Mouse (Mus musculus): ENCODE measurements around the gene Ift74. TPM values are rescaled to one million over a fixed set of nuclear protein-coding genes. Genes with fewer than 3 reads are reported as not detected.

Ift74 gene
- 57.4 and 66.5 TPM in 2 replicates for polyA plus RNA-seq (2016; fragmentation: Nextera tagmentation; extraction: Ambion mirVana)

DNA sequence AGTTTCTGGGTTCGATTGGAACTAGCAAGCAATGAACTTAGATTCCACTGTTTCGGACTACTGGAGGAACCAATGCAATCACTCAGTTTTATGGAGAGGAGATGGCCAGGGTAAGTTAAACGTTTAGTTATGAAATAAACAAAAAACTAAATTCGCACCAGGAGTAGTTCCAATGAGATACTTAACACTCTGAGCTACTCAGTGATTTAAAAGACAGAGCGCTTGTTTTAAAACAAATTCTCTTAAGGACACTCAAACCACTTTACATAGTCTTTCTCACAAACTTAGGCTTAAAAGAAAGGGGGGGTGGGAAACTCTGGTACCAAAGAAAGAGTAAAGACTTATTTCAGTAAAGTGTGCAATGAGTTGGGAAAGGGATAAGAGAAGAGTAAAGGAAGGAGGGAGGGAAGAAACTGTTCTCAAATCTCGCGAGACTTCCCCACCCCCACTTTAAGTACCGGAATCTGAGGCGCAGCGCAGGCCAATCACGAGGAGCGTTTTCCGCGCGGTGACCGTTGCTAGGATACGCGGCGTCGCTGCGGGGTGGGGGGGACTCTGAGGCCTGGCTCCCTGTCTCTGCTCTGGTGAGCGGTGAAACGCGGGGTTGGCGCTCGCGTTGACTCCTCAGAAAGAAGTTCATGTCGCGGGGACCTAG lies at the start of gene Ift74:
Gene Ift74, plus strand, starts transcription at position 520 of the 655 bp plus-strand sequence.
- WGBS = 2% methylated on average over 29 of the region's 29 CpGs
- peak within 1 kb of the TSS; percentile 76 for H3K9ac ChIP-seq (replicated peaks)
- no peaks in the 10 kb centered on the region for H3K9me3 ChIP-seq
- peak; percentile 99 for ATAC-seq (ENCODE audit: low FRiP score, low read depth)
- peak within 1 kb of the TSS; percentile 82 for H3K27ac ChIP-seq (replicated peaks)
- peak within 1 kb of the TSS; percentile 65 for H3K4me3 ChIP-seq
- peak within 1 kb of the TSS; percentile 67 for H3K4me2 ChIP-seq (replicated peaks)
- peaks cover 12% of the 10 kb centered on the region; the same call in 1 of the 2 replicates for H3K4me1 ChIP-seq
- no peaks in the 10 kb centered on the region for H3K27me3 ChIP-seq
- H3K36me3 ChIP-seq = peaks cover 2% of the 10 kb centered on the region; the same call in 1 of the 2 replicates

DNA sequence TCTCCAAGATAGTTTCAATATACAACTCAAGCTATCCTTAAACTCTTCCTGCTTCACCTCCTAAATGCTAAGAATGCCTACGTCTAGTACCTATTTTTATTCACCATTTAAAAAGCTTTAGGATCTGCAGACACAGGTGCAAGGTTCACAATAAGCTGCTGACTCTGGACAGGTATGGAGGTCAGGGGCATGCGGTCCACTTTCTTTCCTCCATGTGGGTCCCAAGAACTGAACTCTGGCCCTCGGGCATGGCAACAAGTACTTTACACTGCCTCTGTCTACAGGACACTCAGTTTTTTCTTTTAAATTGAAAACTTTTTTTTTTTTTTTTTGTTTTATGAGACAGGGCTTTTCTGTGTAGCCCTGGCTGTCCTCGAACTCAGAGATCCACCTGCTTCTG lies 41.6 kb upstream of the Ift74 start:
- Histone ChIP-seq H3K36me3 (peaks cover 44% of the 10 kb centered on the region), H3K4me1 (no peaks in the 10 kb centered on the region), H3K9ac (replicated peaks) (no peak overlapping the region), H3K9me3 (no peaks in the 10 kb centered on the region), H3K27me3 (no peaks in the 10 kb centered on the region), H3K27ac (replicated peaks) (no peak overlapping the region), H3K4me2 (replicated peaks) (no peak overlapping the region), H3K4me3 (no peak overlapping the region)
- ATAC-seq (ENCODE audit: low FRiP score, low read depth) = no peak
- WGBS = 96% methylated on average over 4 of the region's 4 CpGs

DNA sequence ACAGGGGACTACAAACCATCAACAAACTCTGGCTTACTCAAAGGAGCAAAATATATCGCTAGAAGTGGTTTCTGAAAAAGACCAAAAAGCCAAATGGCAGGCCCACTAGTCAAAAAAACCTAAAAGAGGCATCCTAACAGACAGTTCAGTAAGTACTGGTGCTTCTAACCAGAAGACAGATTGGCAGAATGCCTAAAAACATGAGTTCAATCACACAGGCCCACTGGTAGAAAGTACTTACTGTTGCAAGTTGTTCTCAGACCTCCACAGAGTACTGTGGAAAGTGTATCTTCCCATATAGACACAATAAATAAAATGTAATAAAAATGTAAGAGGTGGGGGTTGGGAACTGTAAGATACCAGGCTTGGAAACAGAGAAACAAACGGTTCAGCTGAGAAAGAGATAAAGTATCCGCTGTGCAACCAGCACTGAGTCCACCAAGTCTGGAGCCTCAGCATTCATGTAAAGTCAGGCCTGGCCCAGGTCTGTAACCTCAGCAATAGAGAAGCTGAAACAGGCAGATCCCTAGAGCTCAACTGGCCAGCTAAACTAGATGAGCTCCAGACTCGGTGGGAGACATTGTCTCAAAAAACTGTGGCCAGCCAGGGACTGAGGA lies 22.4 kb upstream of the Ift74 start:
- no peaks in the 10 kb centered on the region for H3K36me3 ChIP-seq
- no peaks in the 10 kb centered on the region for H3K4me1 ChIP-seq
- H3K9me3 ChIP-seq = no peaks in the 10 kb centered on the region
- no peak overlapping the region for H3K27ac ChIP-seq (replicated peaks)
- no peaks in the 10 kb centered on the region for H3K27me3 ChIP-seq
- no peak overlapping the region for H3K9ac ChIP-seq (replicated peaks)
- 85% methylated on average over 4 of the region's 4 CpGs for WGBS
- no peak for ATAC-seq (ENCODE audit: low FRiP score, low read depth)
- H3K4me2 ChIP-seq (replicated peaks) = no peak overlapping the region
- H3K4me3 ChIP-seq = no peak overlapping the region

DNA sequence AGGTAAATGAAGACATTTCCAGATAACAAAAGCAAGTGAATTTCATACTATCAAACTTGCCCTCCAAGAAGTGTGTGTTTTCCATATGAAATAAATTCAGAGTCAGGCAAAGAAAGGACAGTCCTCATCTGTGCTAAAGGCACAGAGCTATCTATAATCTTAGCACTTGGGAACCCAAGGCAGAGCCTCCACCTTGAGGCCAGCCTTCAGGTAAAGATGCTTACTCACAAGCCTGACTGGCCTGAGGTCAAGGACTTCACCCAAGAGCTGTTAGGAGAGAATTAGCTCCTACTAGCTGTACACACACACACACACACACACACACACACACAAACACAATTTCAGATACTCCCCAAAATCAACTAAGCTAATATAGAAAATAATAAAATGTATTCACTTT lies 21.6 kb upstream of the Ift74 start:
- no peak for ATAC-seq (ENCODE audit: low FRiP score, low read depth)
- H3K4me1 ChIP-seq = no peaks in the 10 kb centered on the region
- no peaks in the 10 kb centered on the region for H3K27me3 ChIP-seq
- H3K4me3 ChIP-seq = no peak overlapping the region
- H3K9ac ChIP-seq (replicated peaks) = no peak overlapping the region
- no peaks in the 10 kb centered on the region for H3K36me3 ChIP-seq
- H3K4me2 ChIP-seq (replicated peaks) = no peak overlapping the region
- no peak overlapping the region for H3K27ac ChIP-seq (replicated peaks)
- no peaks in the 10 kb centered on the region for H3K9me3 ChIP-seq

DNA sequence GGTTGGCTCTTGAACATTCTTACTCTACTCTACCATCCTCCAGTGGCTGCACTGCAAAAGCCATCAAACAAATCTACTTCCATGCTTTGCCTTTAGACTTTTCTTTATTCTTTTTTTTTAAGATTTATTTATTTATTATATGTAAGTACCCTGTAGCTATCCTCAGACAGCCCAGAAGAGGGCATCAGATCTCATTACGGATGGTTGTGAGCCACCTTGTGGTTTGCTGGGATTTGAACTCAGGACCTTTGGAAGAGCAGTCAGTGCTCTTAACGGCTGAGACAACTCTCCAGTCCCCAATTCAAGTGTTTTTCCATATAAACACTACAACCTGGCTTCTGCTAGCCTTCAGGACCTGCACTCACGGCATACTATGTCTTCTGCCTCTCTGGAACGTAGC lies 12.9 kb upstream of the Ift74 start:
- no peak overlapping the region for H3K27ac ChIP-seq (replicated peaks)
- ATAC-seq (ENCODE audit: low FRiP score, low read depth) = no peak
- H3K4me1 ChIP-seq = peaks cover 23% of the 10 kb centered on the region
- WGBS = 85% methylated on average over 4 of the region's 4 CpGs
- no peak overlapping the region for H3K9ac ChIP-seq (replicated peaks)
- no peaks in the 10 kb centered on the region for H3K36me3 ChIP-seq
- H3K27me3 ChIP-seq = no peaks in the 10 kb centered on the region
- 0 out of 2 replicates have a peak overlapping the region, but pooled peaks have one; percentile 95 for H3K4me3 ChIP-seq
- no peaks in the 10 kb centered on the region for H3K9me3 ChIP-seq
- peak overlapping the region; percentile 59 for H3K4me2 ChIP-seq (replicated peaks)

DNA sequence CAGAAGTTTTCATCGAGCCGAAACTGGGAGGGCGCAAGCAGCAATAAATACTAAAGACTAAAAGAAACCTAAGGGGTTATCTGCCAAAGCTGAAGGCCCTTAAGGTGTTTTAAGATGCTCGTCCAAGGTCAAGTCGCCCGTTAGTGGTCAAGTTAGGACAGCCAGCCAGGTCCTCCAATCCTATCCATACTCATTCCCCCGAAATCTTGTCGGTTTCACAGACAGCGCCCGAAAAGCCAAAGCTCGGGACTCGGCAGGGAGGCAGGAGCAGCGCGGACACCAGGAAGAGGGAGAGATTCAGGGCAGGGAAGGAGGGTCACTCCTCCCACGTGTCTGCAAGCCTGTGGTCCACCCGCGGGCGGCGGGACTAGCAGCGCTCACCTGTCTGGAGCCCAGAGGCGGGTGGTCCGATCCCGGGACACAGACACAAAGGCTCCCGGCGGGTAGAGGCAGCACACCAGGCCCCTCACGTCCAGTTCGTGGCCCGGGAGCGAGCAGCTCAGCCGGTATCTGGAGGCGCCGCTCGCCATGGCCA lies 11.7 kb upstream of the Ift74 start:
- peaks cover 23% of the 10 kb centered on the region for H3K4me1 ChIP-seq
- ATAC-seq (ENCODE audit: low FRiP score, low read depth) = peak; percentile 87; the same call in 1 of the 2 replicates
- H3K4me2 ChIP-seq (replicated peaks) = peak overlapping the region; percentile 59
- H3K9me3 ChIP-seq = no peaks in the 10 kb centered on the region
- H3K36me3 ChIP-seq = no peaks in the 10 kb centered on the region
- peak overlapping the region; percentile 91 for H3K27ac ChIP-seq (replicated peaks)
- peak overlapping the region; percentile 95 for H3K4me3 ChIP-seq
- no peaks in the 10 kb centered on the region for H3K27me3 ChIP-seq
- under 1% methylated on average over 32 of the region's 33 CpGs for WGBS
- H3K9ac ChIP-seq (replicated peaks) = peak overlapping the region; percentile 93

DNA sequence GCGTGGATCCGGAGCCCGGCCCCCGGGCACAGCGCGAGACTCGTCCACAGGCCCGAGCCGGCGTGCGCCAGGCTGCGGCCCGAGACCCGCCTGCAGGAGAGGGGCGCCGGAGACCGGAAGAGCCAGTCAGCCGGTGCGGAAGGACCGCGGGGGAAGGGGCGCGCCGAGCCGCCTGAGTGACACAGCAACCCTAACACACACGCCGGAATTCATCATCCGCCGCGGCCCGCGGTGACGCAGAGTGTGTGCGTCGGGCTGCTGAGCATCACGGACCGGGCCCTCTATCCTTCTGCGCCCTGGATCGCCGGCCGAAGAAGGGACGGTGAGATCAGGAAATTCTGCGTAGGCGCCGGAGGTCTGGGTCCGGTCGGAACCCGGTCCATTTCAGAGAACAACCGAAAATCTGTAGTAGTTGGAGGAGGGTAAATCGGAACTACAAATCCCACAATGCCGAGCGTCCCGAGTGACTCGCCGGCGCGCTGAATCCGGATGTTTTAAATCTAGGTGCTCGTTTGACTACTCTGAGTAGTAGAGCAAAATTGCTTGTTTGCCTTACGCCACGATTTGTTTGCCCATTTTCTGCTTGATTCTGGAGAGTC lies 11.2 kb upstream of the Ift74 start, which contains the start of gene Plaa:
Gene Plaa, minus strand, starts transcription at position 214 of the 599 bp plus-strand sequence.
- peaks cover 23% of the 10 kb centered on the region for H3K4me1 ChIP-seq
- H3K9ac ChIP-seq (replicated peaks) = peak within 1 kb of the TSS; percentile 93
- peak within 1 kb of the TSS; percentile 79 for H3K4me2 ChIP-seq (replicated peaks)
- peak within 1 kb of the TSS; percentile 91 for H3K27ac ChIP-seq (replicated peaks)
- peak; percentile 99 for ATAC-seq (ENCODE audit: low FRiP score, low read depth)
- WGBS = under 1% methylated on average over 61 of the region's 61 CpGs
- no peaks in the 10 kb centered on the region for H3K36me3 ChIP-seq
- no peaks in the 10 kb centered on the region for H3K27me3 ChIP-seq
- H3K9me3 ChIP-seq = no peaks in the 10 kb centered on the region
- peak within 1 kb of the TSS; percentile 95 for H3K4me3 ChIP-seq

DNA sequence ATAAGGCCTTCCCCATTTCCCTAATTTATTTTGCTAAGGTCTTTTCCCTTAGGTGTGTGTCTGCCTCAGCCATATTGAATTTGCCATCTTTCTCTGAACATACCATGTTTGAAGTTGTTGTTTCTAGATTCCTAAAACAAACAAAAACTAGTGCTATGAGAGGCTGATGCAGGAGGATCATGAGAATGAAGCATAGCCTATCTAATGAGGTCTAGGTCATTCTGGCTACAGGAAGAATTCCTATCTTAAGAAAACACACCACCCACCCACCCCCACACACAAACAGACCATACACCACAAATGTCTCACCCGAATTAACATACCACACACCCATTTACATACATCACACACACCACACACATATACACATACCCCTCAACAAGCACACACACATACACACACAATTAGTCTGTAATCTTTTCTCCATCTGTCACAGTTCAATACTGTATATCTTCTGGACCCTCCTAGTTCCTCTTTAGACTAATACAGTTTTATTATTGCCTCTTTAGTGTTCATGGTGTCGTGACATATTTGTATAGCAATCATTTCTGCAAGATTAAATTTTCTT lies 9.8 kb upstream of the Ift74 start:
- H3K4me1 ChIP-seq = peaks cover 23% of the 10 kb centered on the region
- no peaks in the 10 kb centered on the region for H3K27me3 ChIP-seq
- ATAC-seq (ENCODE audit: low FRiP score, low read depth) = no peak
- no peak overlapping the region for H3K9ac ChIP-seq (replicated peaks)
- no peak overlapping the region for H3K27ac ChIP-seq (replicated peaks)
- H3K36me3 ChIP-seq = no peaks in the 10 kb centered on the region
- 90% methylated on average over 2 of the region's 2 CpGs for WGBS
- no peak overlapping the region for H3K4me2 ChIP-seq (replicated peaks)
- 0 out of 2 replicates have a peak overlapping the region, but pooled peaks have one; percentile 95 for H3K4me3 ChIP-seq
- H3K9me3 ChIP-seq = no peaks in the 10 kb centered on the region

DNA sequence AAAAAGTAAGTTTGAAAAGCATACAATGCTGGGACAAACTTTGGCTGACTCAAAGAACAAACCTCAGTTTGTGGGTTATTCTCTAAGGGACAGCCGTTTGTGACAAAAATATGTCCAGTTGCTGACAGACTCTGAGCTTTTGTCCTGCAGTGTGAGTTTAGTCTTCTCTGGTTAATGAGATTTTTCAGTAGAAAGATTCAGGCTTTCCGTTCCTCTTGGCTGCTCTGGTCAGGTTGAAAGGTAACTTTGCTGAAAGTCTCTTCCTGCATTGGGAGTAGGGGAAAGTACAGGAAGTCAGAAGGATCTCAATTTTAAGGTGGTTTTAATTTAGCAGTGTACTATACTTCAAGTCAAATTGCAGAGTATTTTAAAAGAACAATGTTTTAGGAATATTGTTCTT lies 8.7 kb upstream of the Ift74 start:
- Histone ChIP-seq H3K4me2 (replicated peaks) (no peak overlapping the region), H3K9ac (replicated peaks) (no peak overlapping the region), H3K36me3 (no peaks in the 10 kb centered on the region), H3K4me3 (no peak overlapping the region), H3K27me3 (no peaks in the 10 kb centered on the region), H3K9me3 (no peaks in the 10 kb centered on the region), H3K27ac (replicated peaks) (no peak overlapping the region), H3K4me1 (peaks cover 23% of the 10 kb centered on the region)
- 86% methylated on average over 2 of the region's 2 CpGs for WGBS
- ATAC-seq (ENCODE audit: low FRiP score, low read depth) = no peak

DNA sequence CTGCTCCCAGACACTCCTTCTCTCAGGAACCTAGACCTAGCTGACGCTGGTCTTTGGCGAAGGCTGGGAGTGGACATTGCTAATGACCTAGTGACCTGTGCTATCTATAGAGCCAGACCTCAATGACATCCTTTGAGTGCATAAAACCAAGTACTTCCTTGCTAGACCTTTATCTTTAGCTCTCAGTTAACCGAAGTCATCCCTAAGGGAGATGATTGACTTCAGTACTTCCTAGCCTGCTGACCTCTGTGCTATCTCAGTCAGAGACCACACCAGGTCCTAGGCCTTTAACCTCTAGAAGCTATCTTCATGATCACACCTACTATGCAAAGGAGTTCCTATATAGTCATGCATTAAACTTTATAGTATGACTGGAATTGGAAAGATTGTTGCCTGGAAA lies 4.0 kb upstream of the Ift74 start:
- Histone ChIP-seq H3K4me1 (peaks cover 3% of the 10 kb centered on the region; the same call in 1 of the 2 replicates), H3K4me3 (no peak overlapping the region), H3K4me2 (replicated peaks) (no peak overlapping the region), H3K9ac (replicated peaks) (no peak overlapping the region), H3K9me3 (no peaks in the 10 kb centered on the region), H3K27me3 (no peaks in the 10 kb centered on the region), H3K27ac (replicated peaks) (no peak overlapping the region), H3K36me3 (no peaks in the 10 kb centered on the region)
- WGBS = 81% methylated on average over 3 of the region's 3 CpGs
- ATAC-seq (ENCODE audit: low FRiP score, low read depth) = no peak

DNA sequence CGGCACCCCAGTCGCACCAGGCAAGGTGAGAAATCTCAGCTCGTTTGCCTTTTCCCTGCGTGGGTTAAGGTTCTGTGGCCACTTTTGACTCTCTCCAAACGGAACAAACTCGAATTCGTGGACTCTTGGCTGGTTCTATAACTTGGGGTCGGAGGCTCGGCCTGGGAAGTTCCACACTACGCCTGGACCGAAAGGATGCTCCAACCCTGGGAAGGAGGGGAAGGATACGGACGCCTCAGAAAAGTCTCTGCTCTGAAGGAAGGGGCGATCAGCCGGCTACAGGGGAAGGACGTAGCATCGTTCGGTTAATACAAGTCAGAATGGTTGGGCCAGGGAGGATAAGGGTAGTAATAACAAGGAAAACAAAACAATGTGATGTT lies 326 bp downstream of the Ift74 start:
- Histone ChIP-seq H3K27me3 (no peaks in the 10 kb centered on the region), H3K4me2 (replicated peaks) (peak overlapping the region; percentile 67), H3K9me3 (no peaks in the 10 kb centered on the region), H3K9ac (replicated peaks) (peak overlapping the region; percentile 76), H3K27ac (replicated peaks) (peak overlapping the region; percentile 82), H3K4me1 (peaks cover 12% of the 10 kb centered on the region; the same call in 1 of the 2 replicates), H3K36me3 (peaks cover 2% of the 10 kb centered on the region; the same call in 1 of the 2 replicates), H3K4me3 (peak overlapping the region; percentile 65)
- WGBS = under 1% methylated on average over 18 of the region's 18 CpGs
- ATAC-seq (ENCODE audit: low FRiP score, low read depth) = peak; percentile 78

DNA sequence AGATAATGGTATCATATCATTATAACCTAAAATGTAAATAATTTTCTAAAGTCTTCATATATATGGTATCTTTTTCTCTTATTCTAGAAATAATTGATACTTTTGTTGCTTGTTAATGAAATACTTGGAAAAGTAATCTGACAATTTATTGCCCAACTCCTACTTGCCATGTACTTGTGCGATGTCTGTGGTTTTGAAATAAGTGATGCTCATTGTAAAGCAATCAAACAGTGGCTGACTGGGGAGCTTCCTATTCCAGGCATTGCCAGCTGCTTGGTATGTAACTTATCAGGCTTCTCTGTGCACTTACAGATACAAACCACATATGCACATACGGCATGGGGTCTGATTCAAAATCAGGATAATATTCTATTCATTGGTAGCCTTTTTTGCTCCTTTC lies 5.8 kb downstream of the Ift74 start:
- WGBS = 78% methylated on average over 2 of the region's 2 CpGs
- peaks cover 10% of the 10 kb centered on the region; the same call in 1 of the 2 replicates for H3K4me1 ChIP-seq

More for the DNA sequence above, 5.8 kb downstream of the Ift74 start:
- no peak overlapping the region for H3K4me2 ChIP-seq (replicated peaks)
- H3K27ac ChIP-seq (replicated peaks) = no peak overlapping the region
- ATAC-seq (ENCODE audit: low FRiP score, low read depth) = no peak
- H3K4me3 ChIP-seq = no peak overlapping the region
- no peaks in the 10 kb centered on the region for H3K27me3 ChIP-seq
- H3K36me3 ChIP-seq = peaks cover 14% of the 10 kb centered on the region
- H3K9ac ChIP-seq (replicated peaks) = no peak overlapping the region
- H3K9me3 ChIP-seq = no peaks in the 10 kb centered on the region
